Mouse (Mus musculus) E14TG2a.4 (cell line): ENCODE results near the gene Ash1l.

Experiments used
- CTCF ChIP-seq: conservative IDR thresholded peaks from 2 replicates; pipeline ENCODE4 v1.5.1; 2014; ENCODE audit warnings: low read length
- POU5F1 ChIP-seq: IDR thresholded peaks from 2 replicates; pipeline ENCODE4 v1.6.1; 2014; ENCODE audit warnings: low read length, borderline replicate concordance

DNA sequence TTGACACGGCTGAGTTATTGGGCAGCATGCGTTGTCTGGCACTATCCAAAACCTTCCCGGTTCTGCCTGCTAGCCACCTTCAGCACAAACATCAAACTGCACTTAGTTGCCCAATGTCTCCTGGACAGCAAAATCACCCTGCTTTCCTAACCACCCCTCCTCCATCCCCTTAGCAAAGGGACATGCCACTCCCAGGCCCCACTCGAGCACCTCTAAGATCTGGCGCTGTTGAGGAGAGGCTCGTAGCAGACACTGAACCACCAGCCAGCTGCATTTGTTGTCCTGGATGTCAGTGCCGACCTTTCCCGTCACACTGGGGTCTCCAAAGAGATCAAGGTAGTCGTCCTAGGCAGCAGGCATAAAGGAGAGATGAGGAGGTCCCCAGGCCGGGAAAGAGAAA, 143.6 kb downstream of the Ash1l start:
- TF ChIP-seq CTCF (no peak), POU5F1 (no peak)
